Mouse (Mus musculus): ENCODE results near the gene Klk1b21. TPM values are rescaled to one million over a fixed set of nuclear protein-coding genes. Genes with fewer than 3 reads are reported as not detected.
"Not testable (repeated sequence)": the region's sequence is repeated elsewhere in the genome, so short reads cannot be mapped to it uniquely, and the experiment has no call there.

Gene Klk1b21
- polyA plus RNA-seq (2014; fragmentation: Nextera tagmentation; extraction: Ambion mirVana), result not detected in 2 replicates

- H3K36me3 ChIP-seq (ENCODE audit: insufficient read depth); H3K4me3 ChIP-seq (ENCODE audit: low read depth, low read length); DNase-seq; ATAC-seq (ENCODE audit: insufficient read depth); H3K27ac ChIP-seq (ENCODE audit: low read depth); H3K4me2 ChIP-seq; H3K4me1 ChIP-seq (ENCODE audit: insufficient read depth); H3K9ac ChIP-seq; H3K9me3 ChIP-seq (ENCODE audit: low read depth, low read length); H3K27me3 ChIP-seq (ENCODE audit: insufficient read depth, low read length): not testable (repeated sequence)
- 74% methylated on average over 3 of the region's 3 CpGs for WGBS
These were observed at the start of gene Klk1b21 for GRCm38 (mm10) chr7:44102028-44102427. TSS of gene Klk1b21 (plus strand) at chr7:44102328.

- Histone ChIP-seq H3K4me3 (ENCODE audit: low read depth, low read length) (no peak overlapping the region), H3K27me3 (ENCODE audit: insufficient read depth, low read length) (no peaks in the 10 kb centered on the region), H3K4me1 (ENCODE audit: insufficient read depth) (no peaks in the 10 kb centered on the region), H3K9me3 (ENCODE audit: low read depth, low read length) (no peaks in the 10 kb centered on the region), H3K27ac (ENCODE audit: low read depth) (no peak overlapping the region), H3K36me3 (ENCODE audit: insufficient read depth) (no peaks in the 10 kb centered on the region), H3K9ac (no peak overlapping the region), H3K4me2 (no peak overlapping the region)
- TF ChIP-seq CTCF (IDR thresholded peaks at IDR 0.05; ENCODE audit: low read depth), result no peak
- no peak for DNase-seq
- 77% methylated on average over 2 of the region's 2 CpGs for WGBS
- ATAC-seq (ENCODE audit: insufficient read depth), result no peak
These were observed 30.0 kb upstream of the Klk1b21 start for GRCm38 (mm10) chr7:44072117-44072516.

- Histone ChIP-seq H3K27me3 (ENCODE audit: insufficient read depth, low read length) (no peaks in the 10 kb centered on the region), H3K4me1 (ENCODE audit: insufficient read depth) (no peaks in the 10 kb centered on the region), H3K9me3 (ENCODE audit: low read depth, low read length) (no peaks in the 10 kb centered on the region; the same call in 1 of the 2 replicates), H3K4me3 (ENCODE audit: low read depth, low read length) (no peak overlapping the region), H3K36me3 (ENCODE audit: insufficient read depth) (no peaks in the 10 kb centered on the region), H3K4me2 (no peak overlapping the region), H3K9ac (no peak overlapping the region), H3K27ac (ENCODE audit: low read depth) (no peak overlapping the region)
- ATAC-seq (ENCODE audit: insufficient read depth), result no peak
- 75% methylated on average over 1 of the region's 1 CpGs for WGBS
- DNase-seq, result no peak
- no peak for TF ChIP-seq CTCF (IDR thresholded peaks at IDR 0.05; ENCODE audit: low read depth)
These were observed 24.4 kb upstream of the Klk1b21 start for GRCm38 (mm10) chr7:44077703-44078102.

- Histone ChIP-seq H3K9ac (no peak overlapping the region), H3K27me3 (ENCODE audit: insufficient read depth, low read length) (no peaks in the 10 kb centered on the region), H3K4me2 (no peak overlapping the region), H3K4me1 (ENCODE audit: insufficient read depth) (no peaks in the 10 kb centered on the region), H3K9me3 (ENCODE audit: low read depth, low read length) (no peaks in the 10 kb centered on the region), H3K36me3 (ENCODE audit: insufficient read depth) (no peaks in the 10 kb centered on the region), H3K4me3 (ENCODE audit: low read depth, low read length) (no peak overlapping the region), H3K27ac (ENCODE audit: low read depth) (no peak overlapping the region)
- ATAC-seq (ENCODE audit: insufficient read depth), result no peak
- TF ChIP-seq CTCF (IDR thresholded peaks at IDR 0.05; ENCODE audit: low read depth), result no peak
- WGBS, result 82% methylated on average over 1 of the region's 1 CpGs
- no peak for DNase-seq
These were observed 6.0 kb upstream of the Klk1b21 start for GRCm38 (mm10) chr7:44096111-44096510.

- H3K36me3 ChIP-seq (ENCODE audit: insufficient read depth), result no peaks in the 10 kb centered on the region
- H3K9me3 ChIP-seq (ENCODE audit: low read depth, low read length), result no peaks in the 10 kb centered on the region
- H3K4me1 ChIP-seq (ENCODE audit: insufficient read depth), result no peaks in the 10 kb centered on the region
- H3K4me3 ChIP-seq (ENCODE audit: low read depth, low read length), result no peak within 1 kb of the TSS
- DNase-seq, result no peak
- no peaks in the 10 kb centered on the region for H3K27me3 ChIP-seq (ENCODE audit: insufficient read depth, low read length)
- TF ChIP-seq CTCF (IDR thresholded peaks at IDR 0.05; ENCODE audit: low read depth), result no peak
- no peak for ATAC-seq (ENCODE audit: insufficient read depth)
- 54% methylated on average over 4 of the region's 4 CpGs for WGBS
- no peak within 1 kb of the TSS for H3K27ac ChIP-seq (ENCODE audit: low read depth)
- H3K9ac ChIP-seq, result no peak within 1 kb of the TSS
- no peak within 1 kb of the TSS for H3K4me2 ChIP-seq
These were observed 10.2 kb downstream of the Klk1b21 start, which contains the start of gene Klk1b22 for GRCm38 (mm10) chr7:44112373-44112772. TSS of gene Klk1b22 (plus strand) at chr7:44112673.

- no peak for TF ChIP-seq CTCF (IDR thresholded peaks at IDR 0.05; ENCODE audit: low read depth)
- 84% methylated on average over 6 of the region's 6 CpGs for WGBS
- Histone ChIP-seq H3K4me2 (no peak overlapping the region), H3K27me3 (ENCODE audit: insufficient read depth, low read length) (no peaks in the 10 kb centered on the region), H3K36me3 (ENCODE audit: insufficient read depth) (no peaks in the 10 kb centered on the region), H3K9ac (no peak overlapping the region), H3K9me3 (ENCODE audit: low read depth, low read length) (no peaks in the 10 kb centered on the region), H3K4me1 (ENCODE audit: insufficient read depth) (no peaks in the 10 kb centered on the region), H3K4me3 (ENCODE audit: low read depth, low read length) (no peak overlapping the region), H3K27ac (ENCODE audit: low read depth) (no peak overlapping the region)
- no peak for ATAC-seq (ENCODE audit: insufficient read depth)
- no peak for DNase-seq
These were observed 21.3 kb downstream of the Klk1b21 start for GRCm38 (mm10) chr7:44123445-44123844.

GRCm38 (mm10) chr7:44136467-44136866 is 34.3 kb downstream of the Klk1b21 start, which contains the start of gene Klk1b16:
TSS of gene Klk1b16 (plus strand) at chr7:44136767.
- no peaks in the 10 kb centered on the region for H3K27me3 ChIP-seq (ENCODE audit: insufficient read depth, low read length)
- no peak for ATAC-seq (ENCODE audit: insufficient read depth)
- WGBS, result 84% methylated on average over 3 of the region's 3 CpGs
- H3K9ac ChIP-seq, result no peak within 1 kb of the TSS
- H3K4me2 ChIP-seq, result no peak within 1 kb of the TSS
- H3K4me1 ChIP-seq (ENCODE audit: insufficient read depth), result no peaks in the 10 kb centered on the region
- no peak for DNase-seq
- H3K27ac ChIP-seq (ENCODE audit: low read depth), result no peak within 1 kb of the TSS
- H3K4me3 ChIP-seq (ENCODE audit: low read depth, low read length), result no peak within 1 kb of the TSS
- no peaks in the 10 kb centered on the region for H3K36me3 ChIP-seq (ENCODE audit: insufficient read depth)
- no peaks in the 10 kb centered on the region for H3K9me3 ChIP-seq (ENCODE audit: low read depth, low read length)
- no peak for TF ChIP-seq CTCF (IDR thresholded peaks at IDR 0.05; ENCODE audit: low read depth)

Other genes with a start within 250 kb of the Klk1b21 start
- not detected in 2 replicates for gene Klk4, start 221.2 kb upstream of the Klk1b21 start, polyA plus RNA-seq (2014; fragmentation: Nextera tagmentation; extraction: Ambion mirVana)
- gene Klk15, start 168.6 kb upstream of the Klk1b21 start, polyA plus RNA-seq (2014; fragmentation: Nextera tagmentation; extraction: Ambion mirVana), result not detected in 2 replicates
- not detected in 2 replicates for gene Klk1b8, start 151.7 kb upstream of the Klk1b21 start, polyA plus RNA-seq (2014; fragmentation: Nextera tagmentation; extraction: Ambion mirVana)
- gene Klk1b1, start 135.6 kb upstream of the Klk1b21 start, polyA plus RNA-seq (2014; fragmentation: Nextera tagmentation; extraction: Ambion mirVana), result not detected in 2 replicates
- not detected in 2 replicates for gene Klk1b9, start 126.3 kb upstream of the Klk1b21 start, polyA plus RNA-seq (2014; fragmentation: Nextera tagmentation; extraction: Ambion mirVana)
- not detected in 2 replicates for gene Klk1b11, start 106.5 kb upstream of the Klk1b21 start, polyA plus RNA-seq (2014; fragmentation: Nextera tagmentation; extraction: Ambion mirVana)
- not detected in 2 replicates for gene Klk1b26, start 90.2 kb upstream of the Klk1b21 start, polyA plus RNA-seq (2014; fragmentation: Nextera tagmentation; extraction: Ambion mirVana)
- gene Klk1b27, start 50.0 kb upstream of the Klk1b21 start, polyA plus RNA-seq (2014; fragmentation: Nextera tagmentation; extraction: Ambion mirVana), result not detected in 2 replicates
- gene Klk1b22, start 10.3 kb downstream of the Klk1b21 start, polyA plus RNA-seq (2014; fragmentation: Nextera tagmentation; extraction: Ambion mirVana), result not detected in 2 replicates
- gene Klk1b16, start 34.4 kb downstream of the Klk1b21 start, polyA plus RNA-seq (2014; fragmentation: Nextera tagmentation; extraction: Ambion mirVana), result not detected in 2 replicates
- gene Klk1b24, start 85.9 kb downstream of the Klk1b21 start, polyA plus RNA-seq (2014; fragmentation: Nextera tagmentation; extraction: Ambion mirVana), result not detected in 2 replicates
- gene Klk1b3, start 95.9 kb downstream of the Klk1b21 start, polyA plus RNA-seq (2014; fragmentation: Nextera tagmentation; extraction: Ambion mirVana), result not detected in 2 replicates
- gene Klk1b4, start 105.1 kb downstream of the Klk1b21 start, polyA plus RNA-seq (2014; fragmentation: Nextera tagmentation; extraction: Ambion mirVana), result not detected in 2 replicates
- not detected in 2 replicates for gene Klk1b5, start 113.6 kb downstream of the Klk1b21 start, polyA plus RNA-seq (2014; fragmentation: Nextera tagmentation; extraction: Ambion mirVana)
- 0.20 and 0.26 TPM in 2 replicates for gene Klk1, start 123.0 kb downstream of the Klk1b21 start, polyA plus RNA-seq (2014; fragmentation: Nextera tagmentation; extraction: Ambion mirVana)
- gene Gm36864, start 133.8 kb downstream of the Klk1b21 start, polyA plus RNA-seq (2014; fragmentation: Nextera tagmentation; extraction: Ambion mirVana), result not detected in 2 replicates
- gene 1700028J19Rik, start 144.4 kb downstream of the Klk1b21 start, polyA plus RNA-seq (2014; fragmentation: Nextera tagmentation; extraction: Ambion mirVana), result 0.96 and 1.5 TPM in 2 replicates
- 142 and 146 TPM in 2 replicates for gene 2410002F23Rik, start 144.4 kb downstream of the Klk1b21 start, polyA plus RNA-seq (2014; fragmentation: Nextera tagmentation; extraction: Ambion mirVana)
- gene Acp4, start 155.1 kb downstream of the Klk1b21 start, polyA plus RNA-seq (2014; fragmentation: Nextera tagmentation; extraction: Ambion mirVana), result 0.11 TPM in 1 of 2 replicates, not detected in the other
- not detected in 2 replicates for gene Gm15517, start 159.1 kb downstream of the Klk1b21 start, polyA plus RNA-seq (2014; fragmentation: Nextera tagmentation; extraction: Ambion mirVana)
- 1.8 TPM in 2 replicates for gene Clec11a, start 204.6 kb downstream of the Klk1b21 start, polyA plus RNA-seq (2014; fragmentation: Nextera tagmentation; extraction: Ambion mirVana)
- 1.3 and 1.6 TPM in 2 replicates for gene Shank1, start 207.9 kb downstream of the Klk1b21 start, polyA plus RNA-seq (2014; fragmentation: Nextera tagmentation; extraction: Ambion mirVana)